Mouse (Mus musculus): ENCODE data around the gene Fbxo41. TPM values are rescaled to one million over a fixed set of nuclear protein-coding genes. Genes with fewer than 3 reads are reported as not detected.
"Not testable (repeated sequence)": the region's sequence is repeated elsewhere in the genome, so short reads cannot be mapped to it uniquely, and the experiment has no call there.

Fbxo41 gene
- polyA plus RNA-seq, 1 experiment: 0.22 TPM

- peaks cover 78% of the 10 kb centered on the region for H3K36me3 ChIP-seq (ENCODE audit: control insufficient read depth, insufficient read depth, low read length)
These were observed 37.4 kb downstream of the Fbxo41 start for GRCm38 (mm10) chr6:85465381-85465780.

GRCm38 (mm10) chr6:85459621-85460020 is 43.2 kb downstream of the Fbxo41 start:
- peaks cover 44% of the 10 kb centered on the region for H3K36me3 ChIP-seq (ENCODE audit: control insufficient read depth, insufficient read depth, low read length)
- H3K27ac ChIP-seq (ENCODE audit: insufficient read depth, low read depth, low read length): no peak overlapping the region
- no peaks in the 10 kb centered on the region for H3K27me3 ChIP-seq (ENCODE audit: control insufficient read depth, insufficient read depth, low read length)
- no peaks in the 10 kb centered on the region for H3K4me1 ChIP-seq (ENCODE audit: control insufficient read depth, insufficient read depth, insufficient read length, low read length)
- no peak overlapping the region for H3K4me3 ChIP-seq (ENCODE audit: low read depth, low read length)
- TF ChIP-seq POLR2A (IDR thresholded peaks at IDR 0.05; ENCODE audit: low read depth, low read length) (no peak), CTCF (IDR thresholded peaks at IDR 0.05; ENCODE audit: extremely low read depth, insufficient read length, insufficient replicate concordance, low read depth, low read length) (no peak)
- 84% methylated on average over 2 of the region's 2 CpGs for WGBS

More at GRCm38 (mm10) chr6:85465381-85465780, 37.4 kb downstream of the Fbxo41 start:
- Histone ChIP-seq H3K27ac (ENCODE audit: insufficient read depth, low read depth, low read length) (no peak overlapping the region), H3K4me1 (ENCODE audit: control insufficient read depth, insufficient read depth, insufficient read length, low read length) (no peaks in the 10 kb centered on the region), H3K4me3 (ENCODE audit: low read depth, low read length) (no peak overlapping the region), H3K27me3 (ENCODE audit: control insufficient read depth, insufficient read depth, low read length) (no peaks in the 10 kb centered on the region)
- TF ChIP-seq POLR2A (IDR thresholded peaks at IDR 0.05; ENCODE audit: low read depth, low read length): no peak
- TF ChIP-seq CTCF (IDR thresholded peaks at IDR 0.05; ENCODE audit: extremely low read depth, insufficient read length, insufficient replicate concordance, low read depth, low read length): no peak

- Histone ChIP-seq H3K4me1 (ENCODE audit: control insufficient read depth, insufficient read depth, insufficient read length, low read length) (peaks cover 8% of the 10 kb centered on the region), H3K36me3 (ENCODE audit: control insufficient read depth, insufficient read depth, low read length) (no peaks in the 10 kb centered on the region), H3K4me3 (ENCODE audit: low read depth, low read length) (peak overlapping the region; percentile 75; the same call in 1 of the 2 replicates), H3K27ac (ENCODE audit: insufficient read depth, low read depth, low read length) (0 out of 2 replicates have a peak overlapping the region, but pooled peaks have one; percentile 92), H3K27me3 (ENCODE audit: control insufficient read depth, insufficient read depth, low read length) (no peaks in the 10 kb centered on the region)
- WGBS: 2% methylated on average over 7 of the region's 7 CpGs
- no peak for TF ChIP-seq CTCF (IDR thresholded peaks at IDR 0.05; ENCODE audit: extremely low read depth, insufficient read length, insufficient replicate concordance, low read depth, low read length)
- no peak for TF ChIP-seq POLR2A (IDR thresholded peaks at IDR 0.05; ENCODE audit: low read depth, low read length)
These were observed 50.0 kb downstream of the Fbxo41 start for GRCm38 (mm10) chr6:85452816-85453215.

- under 1% methylated on average over 15 of the region's 15 CpGs for WGBS
- Histone ChIP-seq H3K4me3 (ENCODE audit: low read depth, low read length) (peak overlapping the region; percentile 75), H3K4me1 (ENCODE audit: control insufficient read depth, insufficient read depth, insufficient read length, low read length) (peaks cover 8% of the 10 kb centered on the region), H3K27me3 (ENCODE audit: control insufficient read depth, insufficient read depth, low read length) (no peaks in the 10 kb centered on the region), H3K27ac (ENCODE audit: insufficient read depth, low read depth, low read length) (peak overlapping the region; percentile 92), H3K36me3 (ENCODE audit: control insufficient read depth, insufficient read depth, low read length) (no peaks in the 10 kb centered on the region)
- TF ChIP-seq POLR2A (IDR thresholded peaks at IDR 0.05; ENCODE audit: low read depth, low read length) (no peak), CTCF (IDR thresholded peaks at IDR 0.05; ENCODE audit: extremely low read depth, insufficient read length, insufficient replicate concordance, low read depth, low read length) (no peak)
These were observed 50.5 kb downstream of the Fbxo41 start for GRCm38 (mm10) chr6:85452411-85452665.

GRCm38 (mm10) chr6:85451664-85452410 is 51.0 kb downstream of the Fbxo41 start, which contains the start of gene Pradc1:
Gene Pradc1, minus strand, starts transcription at chr6:85451970.
- Histone ChIP-seq H3K4me1 (ENCODE audit: control insufficient read depth, insufficient read depth, insufficient read length, low read length) (peaks cover 8% of the 10 kb centered on the region), H3K27me3 (ENCODE audit: control insufficient read depth, insufficient read depth, low read length) (no peaks in the 10 kb centered on the region), H3K4me3 (ENCODE audit: low read depth, low read length) (peak within 1 kb of the TSS; percentile 75), H3K27ac (ENCODE audit: insufficient read depth, low read depth, low read length) (peak within 1 kb of the TSS; percentile 92), H3K36me3 (ENCODE audit: control insufficient read depth, insufficient read depth, low read length) (no peaks in the 10 kb centered on the region)
- WGBS: under 1% methylated on average over 54 of the region's 54 CpGs
- TF ChIP-seq CTCF (IDR thresholded peaks at IDR 0.05; ENCODE audit: extremely low read depth, insufficient read length, insufficient replicate concordance, low read depth, low read length) (no peak), POLR2A (IDR thresholded peaks at IDR 0.05; ENCODE audit: low read depth, low read length) (peak; percentile 64)

- H3K4me3 ChIP-seq (ENCODE audit: low read depth, low read length): peak within 1 kb of the TSS; percentile 75
These were observed 51.8 kb downstream of the Fbxo41 start, which contains the start of gene Cct7 for GRCm38 (mm10) chr6:85450697-85451663. Gene Cct7, plus strand, starts transcription at chr6:85451514.

GRCm38 (mm10) chr6:85450140-85450539 is 52.7 kb downstream of the Fbxo41 start:
- not testable (repeated sequence) for H3K27me3 ChIP-seq (ENCODE audit: control insufficient read depth, insufficient read depth, low read length); H3K27ac ChIP-seq (ENCODE audit: insufficient read depth, low read depth, low read length); H3K4me3 ChIP-seq (ENCODE audit: low read depth, low read length); H3K4me1 ChIP-seq (ENCODE audit: control insufficient read depth, insufficient read depth, insufficient read length, low read length)
- 45% methylated on average over 1 of the region's 1 CpGs for WGBS
- peaks cover 10% of the 10 kb centered on the region for H3K36me3 ChIP-seq (ENCODE audit: control insufficient read depth, insufficient read depth, low read length)

More at GRCm38 (mm10) chr6:85450697-85451663, 51.8 kb downstream of the Fbxo41 start, which contains the start of gene Cct7:
- Histone ChIP-seq H3K27me3 (ENCODE audit: control insufficient read depth, insufficient read depth, low read length) (no peaks in the 10 kb centered on the region), H3K4me1 (ENCODE audit: control insufficient read depth, insufficient read depth, insufficient read length, low read length) (peaks cover 8% of the 10 kb centered on the region), H3K27ac (ENCODE audit: insufficient read depth, low read depth, low read length) (peak within 1 kb of the TSS; percentile 92), H3K36me3 (ENCODE audit: control insufficient read depth, insufficient read depth, low read length) (peaks cover 3% of the 10 kb centered on the region)
- under 1% methylated on average over 94 of the region's 96 CpGs for WGBS
- TF ChIP-seq POLR2A (IDR thresholded peaks at IDR 0.05; ENCODE audit: low read depth, low read length) (peak; percentile 78), CTCF (IDR thresholded peaks at IDR 0.05; ENCODE audit: extremely low read depth, insufficient read length, insufficient replicate concordance, low read depth, low read length) (peak; percentile 66; the same call in 1 of the 2 replicates)

Data from small intestine, adult 2 months (tissue).